Mouse (Mus musculus): ENCODE measurements around the gene Ccser2. TPM values are rescaled to one million over a fixed set of nuclear protein-coding genes. Genes with fewer than 3 reads are reported as not detected.

Gene Ccser2
- polyA plus RNA-seq, 1 experiment: 9.5 TPM

GRCm38 (mm10) chr14:36965421-36965820 lies 3.2 kb downstream of the Ccser2 start:
- Histone ChIP-seq H3K4me2 (ENCODE audit: low read depth) (peak overlapping the region; percentile 31), H3ac (ENCODE audit: control insufficient read depth, insufficient read length) (no peak overlapping the region), H3K27me3 (ENCODE audit: control insufficient read depth, insufficient read depth, insufficient read length) (no peaks in the 10 kb centered on the region), H3K36me3 (ENCODE audit: control insufficient read depth, insufficient read depth) (no peaks in the 10 kb centered on the region), H3K4me3 (no peak overlapping the region), H3K79me2 (ENCODE audit: control insufficient read depth, insufficient read depth) (peaks cover 71% of the 10 kb centered on the region)
- no peak for TF ChIP-seq USF1 (IDR thresholded peaks at IDR 0.05; ENCODE audit: low read depth)
- TF ChIP-seq MYOD1 (IDR thresholded peaks at IDR 0.05; ENCODE audit: control insufficient read depth in 1 of 3, insufficient read length in 2 of 3, low read depth in 2 of 3): no peak
- TF ChIP-seq REST (IDR thresholded peaks at IDR 0.05; ENCODE audit: insufficient read depth, insufficient read length): no peak
- no peak for TF ChIP-seq TCF12 (IDR thresholded peaks at IDR 0.05; ENCODE audit: insufficient read depth, poor library complexity, severe bottlenecking)
- no peak for TF ChIP-seq CEBPB (IDR thresholded peaks at IDR 0.05; ENCODE audit: insufficient read depth, poor library complexity, severe bottlenecking)
- TF ChIP-seq E2F4 (IDR thresholded peaks at IDR 0.05; ENCODE audit: insufficient read depth): no peak
- TF ChIP-seq MYOG (IDR thresholded peaks at IDR 0.05; ENCODE audit: control insufficient read depth in 1 of 3, insufficient read depth in 1 of 3, insufficient read length in 2 of 3, low read depth in 2 of 3): no peak
- no peak for TF ChIP-seq MAX (IDR thresholded peaks at IDR 0.05; ENCODE audit: low read depth)
- no peak for TF ChIP-seq POLR2AphosphoS2 (IDR thresholded peaks at IDR 0.05; ENCODE audit: insufficient read length, low read depth)
- no peak for TF ChIP-seq POLR2A (IDR thresholded peaks at IDR 0.05; ENCODE audit: insufficient read length, low read depth)

GRCm38 (mm10) chr14:36962477-36962876 lies 6.1 kb downstream of the Ccser2 start:
- H3K4me2 ChIP-seq (ENCODE audit: low read depth): peak overlapping the region; percentile 64
- TF ChIP-seq TCF12 (IDR thresholded peaks at IDR 0.05; ENCODE audit: insufficient read depth, poor library complexity, severe bottlenecking): no peak
- no peak for TF ChIP-seq USF1 (IDR thresholded peaks at IDR 0.05; ENCODE audit: low read depth)
- no peaks in the 10 kb centered on the region for H3K36me3 ChIP-seq (ENCODE audit: control insufficient read depth, insufficient read depth)
- H3K79me2 ChIP-seq (ENCODE audit: control insufficient read depth, insufficient read depth): peaks cover 84% of the 10 kb centered on the region
- no peak overlapping the region for H3K4me3 ChIP-seq
- no peak overlapping the region for H3ac ChIP-seq (ENCODE audit: control insufficient read depth, insufficient read length)
- no peaks in the 10 kb centered on the region for H3K27me3 ChIP-seq (ENCODE audit: control insufficient read depth, insufficient read depth, insufficient read length)

- Histone ChIP-seq H3K79me2 (ENCODE audit: control insufficient read depth, insufficient read depth) (peaks cover 85% of the 10 kb centered on the region), H3K4me3 (no peak overlapping the region), H3K36me3 (ENCODE audit: control insufficient read depth, insufficient read depth) (no peaks in the 10 kb centered on the region), H3K27me3 (ENCODE audit: control insufficient read depth, insufficient read depth, insufficient read length) (no peaks in the 10 kb centered on the region), H3ac (ENCODE audit: control insufficient read depth, insufficient read length) (no peak overlapping the region), H3K4me2 (ENCODE audit: low read depth) (no peak overlapping the region)
- no peak for TF ChIP-seq POLR2AphosphoS2 (IDR thresholded peaks at IDR 0.05; ENCODE audit: insufficient read length, low read depth)
- TF ChIP-seq USF1 (IDR thresholded peaks at IDR 0.05; ENCODE audit: low read depth): no peak
- TF ChIP-seq REST (IDR thresholded peaks at IDR 0.05; ENCODE audit: insufficient read depth, insufficient read length): no peak
- no peak for TF ChIP-seq MYOG (IDR thresholded peaks at IDR 0.05; ENCODE audit: control insufficient read depth in 1 of 3, insufficient read depth in 1 of 3, insufficient read length in 2 of 3, low read depth in 2 of 3)
- TF ChIP-seq TCF12 (IDR thresholded peaks at IDR 0.05; ENCODE audit: insufficient read depth, poor library complexity, severe bottlenecking): no peak
- no peak for TF ChIP-seq CEBPB (IDR thresholded peaks at IDR 0.05; ENCODE audit: insufficient read depth, poor library complexity, severe bottlenecking)
Observed at GRCm38 (mm10) chr14:36957719-36958118, 10.9 kb downstream of the Ccser2 start.

- H3K4me3 ChIP-seq: no peak overlapping the region
- TF ChIP-seq SRF (IDR thresholded peaks at IDR 0.05; ENCODE audit: control insufficient read depth, insufficient read length, low read depth): no peak
- TF ChIP-seq TCF12 (IDR thresholded peaks at IDR 0.05; ENCODE audit: insufficient read depth, poor library complexity, severe bottlenecking): no peak
- TF ChIP-seq MYOG (IDR thresholded peaks at IDR 0.05; ENCODE audit: control insufficient read depth in 1 of 3, insufficient read depth in 1 of 3, insufficient read length in 2 of 3, low read depth in 2 of 3): no peak
- no peak for TF ChIP-seq POLR2A (IDR thresholded peaks at IDR 0.05; ENCODE audit: insufficient read length, low read depth)
- no peak for TF ChIP-seq REST (IDR thresholded peaks at IDR 0.05; ENCODE audit: insufficient read depth, insufficient read length)
- TF ChIP-seq TCF3 (IDR thresholded peaks at IDR 0.05; ENCODE audit: insufficient read length, low read depth): no peak
- H3K4me2 ChIP-seq (ENCODE audit: low read depth): no peak overlapping the region
Observed at GRCm38 (mm10) chr14:36957261-36957660, 11.3 kb downstream of the Ccser2 start.

GRCm38 (mm10) chr14:36956717-36957116 lies 11.9 kb downstream of the Ccser2 start:
- Histone ChIP-seq H3ac (ENCODE audit: control insufficient read depth, insufficient read length) (no peak overlapping the region), H3K36me3 (ENCODE audit: control insufficient read depth, insufficient read depth) (no peaks in the 10 kb centered on the region), H3K79me2 (ENCODE audit: control insufficient read depth, insufficient read depth) (peaks cover 77% of the 10 kb centered on the region), H3K4me3 (no peak overlapping the region), H3K27me3 (ENCODE audit: control insufficient read depth, insufficient read depth, insufficient read length) (no peaks in the 10 kb centered on the region), H3K4me2 (ENCODE audit: low read depth) (no peak overlapping the region)
- TF ChIP-seq TCF3 (IDR thresholded peaks at IDR 0.05; ENCODE audit: insufficient read length, low read depth) (no peak), USF1 (IDR thresholded peaks at IDR 0.05; ENCODE audit: low read depth) (no peak), MYOD1 (IDR thresholded peaks at IDR 0.05; ENCODE audit: control insufficient read depth in 1 of 3, insufficient read length in 2 of 3, low read depth in 2 of 3) (no peak), MYOG (IDR thresholded peaks at IDR 0.05; ENCODE audit: control insufficient read depth in 1 of 3, insufficient read depth in 1 of 3, insufficient read length in 2 of 3, low read depth in 2 of 3) (no peak), POLR2AphosphoS2 (IDR thresholded peaks at IDR 0.05; ENCODE audit: insufficient read length, low read depth) (no peak), TCF12 (IDR thresholded peaks at IDR 0.05; ENCODE audit: insufficient read depth, poor library complexity, severe bottlenecking) (no peak), REST (IDR thresholded peaks at IDR 0.05; ENCODE audit: insufficient read depth, insufficient read length) (no peak), MAX (IDR thresholded peaks at IDR 0.05; ENCODE audit: low read depth) (no peak), CEBPB (IDR thresholded peaks at IDR 0.05; ENCODE audit: insufficient read depth, poor library complexity, severe bottlenecking) (no peak), E2F4 (IDR thresholded peaks at IDR 0.05; ENCODE audit: insufficient read depth) (no peak), POLR2A (IDR thresholded peaks at IDR 0.05; ENCODE audit: insufficient read length, low read depth) (no peak), SRF (IDR thresholded peaks at IDR 0.05; ENCODE audit: control insufficient read depth, insufficient read length, low read depth) (no peak)

More at GRCm38 (mm10) chr14:36957261-36957660, 11.3 kb downstream of the Ccser2 start:
- no peaks in the 10 kb centered on the region for H3K27me3 ChIP-seq (ENCODE audit: control insufficient read depth, insufficient read depth, insufficient read length)
- H3K36me3 ChIP-seq (ENCODE audit: control insufficient read depth, insufficient read depth): no peaks in the 10 kb centered on the region
- H3K79me2 ChIP-seq (ENCODE audit: control insufficient read depth, insufficient read depth): peaks cover 82% of the 10 kb centered on the region
- H3ac ChIP-seq (ENCODE audit: control insufficient read depth, insufficient read length): no peak overlapping the region
